Mouse (Mus musculus) embryonic facial prominence, embryonic 14.5 days (tissue): ENCODE measurements at regions not wholly inside any gene's neighbourhood (a gene's known extent, or its start where the extent isn't known, plus 50 kb on each side); places are given as distances from the start of the nearest gene placed in this dataset.

Experiments used
- ATAC-seq: fragments of 200-750 bp; cut with Nextera tagmentation; 2 replicates; pipeline ENCODE4 v1.8.0; 2017; ENCODE audit warnings: low read depth, moderate number of reproducible peaks, moderate TSS enrichment
- DNase-seq: peaks from one replicate; pipeline ENCODE4 v3.0.0-alpha.2; 2015; ENCODE audit warnings: low spot score
- H3K27ac ChIP-seq: fragments of 300-500 bp; sonication (generic); replicated peaks from 2 replicates; pipeline ENCODE4 v1.5.1; 2014; ENCODE audit warnings: low read depth, mild to moderate bottlenecking, low read length, moderate library complexity
- H3K27me3 ChIP-seq: fragments of 300-500 bp; sonication (generic); replicated peaks from 2 replicates; pipeline ENCODE4 v1.6.1; 2014; ENCODE audit warnings: low read length; ENCODE audit not compliant: control insufficient read depth, insufficient read depth
- H3K36me3 ChIP-seq: fragments of 300-500 bp; sonication (generic); 2 replicates; pipeline ENCODE4 v1.6.1; 2014; ENCODE audit warnings: low read length, mixed read lengths; ENCODE audit not compliant: control insufficient read depth, insufficient read depth
- H3K4me1 ChIP-seq: fragments of 300-500 bp; sonication (generic); 2 replicates; pipeline ENCODE4 v1.6.1; 2014; ENCODE audit warnings: antibody characterized with exemption, low read length; ENCODE audit not compliant: control insufficient read depth, insufficient read depth
- H3K4me2 ChIP-seq: fragments of 300-500 bp; sonication (generic); 2 replicates; pipeline ENCODE4 v1.6.1; 2014; ENCODE audit warnings: low read depth, mild to moderate bottlenecking, low read length, moderate library complexity, mixed read lengths
- H3K4me3 ChIP-seq: fragments of 300-500 bp; sonication (generic); 2 replicates; pipeline ENCODE4 v1.5.1; 2014; ENCODE audit warnings: low read depth, mild to moderate bottlenecking, low read length
- H3K9ac ChIP-seq: fragments of 300-500 bp; sonication (generic); 2 replicates; pipeline ENCODE4 v1.6.1; 2014; ENCODE audit warnings: low read depth, mild to moderate bottlenecking, low read length, moderate library complexity, mixed read lengths
- H3K9me3 ChIP-seq: fragments of 300-500 bp; sonication (generic); 2 replicates; pipeline ENCODE4 v1.6.1; 2016; ENCODE audit warnings: low read length; ENCODE audit not compliant: control insufficient read depth
- WGBS: fragments of 180-500 bp; shearing (Covaris S2); extraction: QIAGEN DNeasy Blood & Tissue Kit; methylation state at CpG from one replicate; pipeline ENCODE4 v1.1.7; 2014; 5-methylcytosine and 5-hydroxymethylcytosine counted together

DNA sequence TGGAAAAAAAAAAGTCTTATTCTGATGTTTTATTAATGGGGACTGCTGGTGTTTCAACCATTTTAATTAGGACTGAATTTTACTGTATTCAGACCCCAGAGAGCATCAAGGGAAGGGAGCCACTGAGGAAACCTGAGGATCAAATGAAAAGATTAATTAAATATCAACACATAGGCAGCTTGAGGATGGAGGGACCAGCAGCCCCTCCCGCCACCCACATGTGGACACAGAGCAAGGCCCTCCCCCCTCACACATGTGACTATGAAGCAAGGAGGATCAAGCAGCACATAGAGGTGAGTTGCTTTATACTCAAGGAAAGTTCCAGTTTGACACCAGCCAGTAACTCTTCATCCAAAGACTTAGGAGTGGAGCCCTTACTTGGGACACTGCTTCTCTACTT, 126.0 kb downstream of the Gp2 start:
- no peaks in the 10 kb centered on the region for H3K36me3 ChIP-seq
- H3K4me3 ChIP-seq = no peak overlapping the region
- ATAC-seq = no peak
- 80% methylated on average over 1 of the region's 1 CpGs for WGBS
- H3K9me3 ChIP-seq = no peaks in the 10 kb centered on the region
- H3K9ac ChIP-seq = no peak overlapping the region
- DNase-seq = no peak
- no peaks in the 10 kb centered on the region for H3K27me3 ChIP-seq
- H3K27ac ChIP-seq = no peak overlapping the region
- H3K4me2 ChIP-seq = no peak overlapping the region
- no peaks in the 10 kb centered on the region for H3K4me1 ChIP-seq

DNA sequence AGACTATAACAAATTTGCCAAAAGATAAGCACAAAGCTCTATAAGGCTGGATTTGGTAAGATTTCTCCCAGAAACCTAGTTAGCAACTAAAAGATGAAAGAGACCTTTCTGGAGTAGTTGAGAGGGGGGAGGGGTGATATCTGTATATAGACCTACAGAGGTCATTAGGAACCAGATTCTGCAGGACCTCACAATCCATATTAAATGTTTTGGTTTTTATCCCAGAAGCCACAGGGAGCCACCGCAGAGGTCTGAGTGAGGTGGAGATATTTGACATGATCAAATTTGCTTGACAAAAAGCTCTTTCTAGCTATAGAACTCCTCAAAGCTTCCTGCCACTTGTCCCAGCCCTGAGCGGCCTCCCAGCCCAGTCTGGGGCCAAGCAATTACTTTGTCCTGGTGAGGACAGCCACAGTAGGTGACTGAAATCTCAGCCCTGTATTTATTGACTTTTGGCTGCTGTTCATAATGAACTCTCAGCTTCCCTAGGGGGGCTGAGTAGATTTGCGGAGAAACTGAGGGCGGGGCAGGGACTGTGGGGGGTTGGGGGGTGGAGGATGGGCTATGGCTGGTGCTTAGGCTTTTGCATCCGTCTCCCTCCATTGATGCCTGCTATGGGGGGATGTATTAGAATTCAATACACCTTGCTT, 128.5 kb downstream of the Gp2 start:
- no peak overlapping the region for H3K27ac ChIP-seq
- WGBS = 5% methylated on average over 5 of the region's 5 CpGs
- no peaks in the 10 kb centered on the region for H3K27me3 ChIP-seq
- no peak for DNase-seq
- no peak for ATAC-seq
- H3K36me3 ChIP-seq = no peaks in the 10 kb centered on the region
- no peak overlapping the region for H3K9ac ChIP-seq
- no peaks in the 10 kb centered on the region for H3K9me3 ChIP-seq
- no peaks in the 10 kb centered on the region for H3K4me1 ChIP-seq
- H3K4me3 ChIP-seq = no peak overlapping the region
- no peak overlapping the region for H3K4me2 ChIP-seq

DNA sequence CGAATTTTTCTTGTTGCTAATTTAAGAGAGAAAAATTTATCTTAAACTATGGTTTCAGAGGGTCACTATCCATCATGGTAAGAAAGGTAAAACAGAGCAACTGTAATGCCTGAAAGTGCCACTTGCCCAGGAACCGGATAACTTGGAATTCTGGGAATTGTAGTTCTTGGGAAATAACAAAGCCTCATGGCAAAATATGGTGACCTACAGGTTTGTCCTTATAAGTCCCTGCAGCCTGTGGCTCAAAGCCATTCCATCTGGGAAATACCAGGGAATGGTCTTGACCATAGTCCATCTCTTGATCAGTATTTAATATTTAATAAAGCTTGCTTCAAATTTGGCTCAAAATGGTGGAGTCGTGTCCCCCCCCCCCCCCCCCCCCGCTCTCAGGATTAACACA, 111.9 kb upstream of the Gpr139 start:
- Histone ChIP-seq H3K4me3 (no peak overlapping the region), H3K27ac (no peak overlapping the region), H3K4me2 (no peak overlapping the region), H3K9ac (no peak overlapping the region), H3K27me3 (no peaks in the 10 kb centered on the region), H3K4me1 (no peaks in the 10 kb centered on the region), H3K9me3 (no peaks in the 10 kb centered on the region), H3K36me3 (no peaks in the 10 kb centered on the region)
- ATAC-seq (no peak), DNase-seq (no peak)
- 63% methylated on average over 4 of the region's 4 CpGs for WGBS

DNA sequence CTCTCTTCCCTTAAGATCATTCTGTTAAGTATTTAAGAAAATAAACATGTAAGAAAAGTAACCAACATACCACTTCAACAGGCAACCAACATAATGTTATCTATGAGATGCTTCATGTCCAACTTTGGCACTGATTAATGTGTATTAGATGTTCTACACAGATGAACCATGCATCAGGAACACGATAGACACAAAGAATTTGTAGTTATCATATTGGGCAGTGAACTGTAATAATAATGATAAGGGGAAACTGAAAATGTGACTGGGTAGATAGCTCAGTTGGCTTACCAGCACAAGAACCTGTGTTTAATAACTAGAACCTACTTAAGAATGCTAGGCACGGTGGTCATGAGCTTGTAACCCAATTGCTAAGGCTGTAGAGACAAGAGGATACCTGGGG, 107.0 kb upstream of the Gpr139 start:
- Histone ChIP-seq H3K9ac (no peak overlapping the region), H3K4me2 (no peak overlapping the region), H3K36me3 (no peaks in the 10 kb centered on the region), H3K27me3 (no peaks in the 10 kb centered on the region), H3K9me3 (no peaks in the 10 kb centered on the region), H3K4me3 (no peak overlapping the region), H3K4me1 (no peaks in the 10 kb centered on the region), H3K27ac (no peak overlapping the region)
- 70% methylated on average over 2 of the region's 2 CpGs for WGBS
- no peak for ATAC-seq
- no peak for DNase-seq

DNA sequence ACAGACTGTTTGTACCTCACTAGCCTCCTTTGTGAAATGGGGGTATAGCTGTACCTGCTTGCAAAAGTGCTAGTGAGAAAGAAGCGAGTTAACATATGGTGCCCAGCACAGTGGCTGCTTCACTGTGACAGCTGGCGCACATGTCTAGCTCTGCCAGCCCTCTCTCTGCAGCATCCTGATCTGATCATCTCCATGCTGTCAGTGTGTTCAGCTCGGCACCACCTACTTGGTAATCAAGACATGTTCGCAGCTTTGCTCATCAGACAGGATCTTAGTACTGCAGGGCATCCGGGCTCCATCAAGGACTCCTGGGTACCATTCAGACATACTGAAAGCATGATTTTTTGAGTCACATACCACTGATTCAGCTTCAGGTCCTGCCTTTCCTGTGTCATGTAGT, 100.9 kb upstream of the Gpr139 start:
- Histone ChIP-seq H3K9ac (no peak overlapping the region), H3K4me2 (no peak overlapping the region), H3K36me3 (no peaks in the 10 kb centered on the region), H3K4me3 (no peak overlapping the region), H3K27ac (no peak overlapping the region), H3K27me3 (no peaks in the 10 kb centered on the region), H3K9me3 (no peaks in the 10 kb centered on the region), H3K4me1 (no peaks in the 10 kb centered on the region)
- 81% methylated on average over 5 of the region's 5 CpGs for WGBS
- no peak for DNase-seq
- ATAC-seq = no peak

DNA sequence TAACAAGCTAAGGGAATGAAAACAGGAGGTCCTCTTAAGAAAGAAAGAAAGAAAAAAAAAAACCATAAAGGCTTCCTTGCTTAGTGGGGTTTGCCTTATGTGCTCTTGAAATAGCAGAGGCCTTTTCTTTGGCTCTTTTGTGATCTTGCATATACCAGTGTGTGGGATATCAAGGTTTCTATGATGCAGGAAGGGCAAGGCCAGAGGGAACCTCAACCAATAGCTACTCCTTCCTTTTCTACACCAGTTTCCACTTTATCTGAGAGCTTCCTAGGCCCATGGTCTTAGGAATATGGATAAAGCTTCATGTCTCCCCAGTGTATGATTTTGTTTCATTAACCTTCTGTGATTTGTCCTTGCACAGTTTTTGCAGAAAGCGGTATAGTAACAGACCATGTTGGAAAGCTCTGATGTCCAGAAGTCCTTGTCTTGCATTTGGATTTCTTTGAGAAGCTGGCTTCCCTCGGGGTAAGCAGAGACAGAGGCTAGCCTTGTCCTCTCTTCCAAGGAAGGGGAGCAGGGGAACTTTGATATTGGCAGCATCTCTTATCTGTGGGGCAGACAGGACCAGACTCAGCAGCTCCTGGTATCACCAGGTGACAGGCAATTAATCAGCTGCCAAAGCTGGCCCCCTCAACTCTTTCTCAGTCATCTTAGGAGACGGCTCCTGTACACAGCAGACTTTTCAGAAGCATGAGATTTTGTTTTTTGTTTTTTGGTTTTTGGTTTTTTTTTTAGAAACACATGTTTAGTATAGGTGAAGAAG, 95.7 kb upstream of the Gpr139 start:
- no peak overlapping the region for H3K4me2 ChIP-seq
- no peaks in the 10 kb centered on the region for H3K27me3 ChIP-seq
- 51% methylated on average over 3 of the region's 3 CpGs for WGBS
- no peak overlapping the region for H3K27ac ChIP-seq
- ATAC-seq = no peak
- DNase-seq = no peak
- H3K9ac ChIP-seq = no peak overlapping the region
- H3K4me1 ChIP-seq = no peaks in the 10 kb centered on the region
- no peaks in the 10 kb centered on the region for H3K36me3 ChIP-seq
- H3K9me3 ChIP-seq = no peaks in the 10 kb centered on the region
- no peak overlapping the region for H3K4me3 ChIP-seq

DNA sequence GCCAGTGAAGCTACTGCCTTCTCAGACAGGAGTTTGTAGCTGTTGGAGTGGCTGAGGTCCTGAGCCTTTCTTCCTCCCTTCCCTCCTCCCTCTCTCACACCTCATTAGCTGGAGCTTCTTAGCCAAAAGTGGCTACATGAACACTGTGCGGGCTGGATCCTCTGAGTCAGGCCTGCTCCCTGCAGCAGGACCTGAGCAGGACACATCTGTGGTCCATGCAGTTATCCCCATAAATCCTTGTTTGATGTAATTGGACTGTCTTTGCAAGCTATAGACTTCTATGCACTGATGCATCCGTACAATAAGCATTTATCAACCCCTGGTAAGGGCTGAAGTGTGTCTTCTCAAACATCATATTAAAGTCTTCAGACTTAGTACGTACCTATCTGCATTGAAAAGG, 88.2 kb upstream of the Gpr139 start:
- no peak for DNase-seq

DNA sequence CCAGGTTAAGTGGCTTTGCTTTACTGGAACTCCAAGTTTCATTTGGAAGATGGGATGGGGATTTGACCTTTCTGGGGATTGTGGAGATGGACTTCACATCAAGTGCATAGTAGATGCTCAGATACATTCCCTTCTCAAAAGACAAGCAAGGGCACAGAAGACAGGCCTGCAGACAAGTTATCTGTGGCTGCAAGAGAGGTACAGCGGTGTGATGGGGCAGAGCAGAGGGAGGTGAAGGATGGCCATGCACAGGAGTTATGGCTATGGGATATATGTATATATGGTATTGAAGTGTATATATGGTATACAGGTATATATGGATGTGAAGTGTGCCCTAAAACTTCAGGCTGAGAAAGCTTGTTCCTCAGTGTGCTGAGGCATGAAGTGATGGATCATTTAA, 87.0 kb upstream of the Gpr139 start:
- ATAC-seq = no peak
- no peak for DNase-seq
- Histone ChIP-seq H3K4me2 (no peak overlapping the region), H3K4me3 (no peak overlapping the region), H3K27ac (no peak overlapping the region), H3K27me3 (no peaks in the 10 kb centered on the region), H3K36me3 (no peaks in the 10 kb centered on the region), H3K9ac (no peak overlapping the region), H3K9me3 (no peaks in the 10 kb centered on the region), H3K4me1 (no peaks in the 10 kb centered on the region)
- 96% methylated on average over 1 of the region's 1 CpGs for WGBS

More for the DNA sequence above, 88.2 kb upstream of the Gpr139 start:
- no peaks in the 10 kb centered on the region for H3K36me3 ChIP-seq
- H3K4me2 ChIP-seq = no peak overlapping the region
- no peak overlapping the region for H3K4me3 ChIP-seq
- no peak overlapping the region for H3K9ac ChIP-seq
- H3K4me1 ChIP-seq = no peaks in the 10 kb centered on the region
- WGBS = 83% methylated on average over 3 of the region's 3 CpGs
- no peaks in the 10 kb centered on the region for H3K27me3 ChIP-seq
- H3K9me3 ChIP-seq = no peaks in the 10 kb centered on the region
- H3K27ac ChIP-seq = no peak overlapping the region
- no peak for ATAC-seq
